Mouse (Mus musculus) heart, postnatal 0 days (tissue): ENCODE results near the gene Sppl3.

Experiments used
- CTCF ChIP-seq: IDR thresholded peaks from 2 replicates; pipeline ENCODE4 v1.5.1; 2016; ENCODE audit warnings: antibody characterized with exemption, control low read depth, low read depth
- EP300 ChIP-seq: IDR thresholded peaks from 2 replicates; pipeline ENCODE4 v1.6.1; 2016; ENCODE audit warnings: antibody characterized with exemption, low read depth

DNA sequence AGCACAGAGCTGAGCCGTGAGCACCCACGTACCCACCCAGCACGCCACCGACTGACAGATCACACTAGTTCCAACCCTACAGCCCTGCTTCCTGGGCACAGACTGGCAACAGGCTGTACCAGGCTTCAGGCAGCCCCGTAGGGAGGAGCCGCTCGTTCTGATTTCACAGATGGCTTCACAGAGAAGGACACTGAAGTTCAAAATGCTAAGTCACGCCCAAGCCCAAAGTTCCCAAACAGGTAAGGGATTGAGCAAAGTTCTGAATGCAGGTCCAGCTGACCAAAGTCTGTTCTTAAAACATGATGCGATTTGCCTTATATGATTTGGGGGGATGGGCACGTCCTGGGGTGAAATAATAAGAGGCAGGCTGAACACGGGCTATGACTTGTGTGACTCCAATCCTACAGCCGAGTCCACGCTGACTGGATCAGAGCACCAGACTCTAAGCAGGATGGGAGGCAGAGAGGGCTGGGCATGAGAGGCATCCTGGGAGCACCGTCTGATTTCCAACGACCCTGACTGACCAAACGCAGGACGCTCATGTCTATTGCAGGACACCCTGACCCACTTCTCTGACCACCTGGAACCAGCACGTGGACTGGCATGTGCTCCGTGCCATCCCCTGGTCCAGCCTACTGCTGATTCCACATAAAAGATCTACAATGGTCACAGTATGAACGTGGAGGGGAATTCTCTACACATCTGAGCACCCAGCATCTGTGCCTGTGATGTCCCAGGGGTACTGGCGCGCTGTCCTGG is 116.7 kb downstream of the Sppl3 start:
- TF ChIP-seq CTCF (no peak), EP300 (no peak)
